Mouse (Mus musculus) kidney, embryonic 16.5 days (tissue): Measurements from ENCODE around the gene Tnnt3. TPM values are rescaled to one million over a fixed set of nuclear protein-coding genes. Genes with fewer than 3 reads are reported as not detected.
A peak's percentile ranks its signal among the peaks of the same experiment; 100 is the strongest.

Experiments used
- ATAC-seq: fragments of 200-750 bp; cut with Nextera tagmentation; 2 replicates; pipeline ENCODE4 v1.8.0; 2017; ENCODE audit warnings: moderate TSS enrichment; ENCODE audit not compliant: low FRiP score, low TSS enrichment
- H3K27ac ChIP-seq: fragments of 300-500 bp; sonication (generic); 2 replicates; pipeline ENCODE4 v1.5.1; 2014; ENCODE audit warnings: low read length
- H3K27me3 ChIP-seq: fragments of 300-500 bp; sonication (generic); 2 replicates; pipeline ENCODE4 v1.6.1; 2014; ENCODE audit warnings: low read length, control low read depth, mixed read lengths; ENCODE audit not compliant: insufficient read depth
- H3K36me3 ChIP-seq: fragments of 300-500 bp; sonication (generic); 2 replicates; pipeline ENCODE4 v1.6.1; 2014; ENCODE audit warnings: low read length, control low read depth, mixed read lengths; ENCODE audit not compliant: insufficient read depth
- H3K4me1 ChIP-seq: fragments of 300-500 bp; sonication (generic); 2 replicates; pipeline ENCODE4 v1.6.1; 2014; ENCODE audit warnings: low read length, control low read depth, mixed read lengths; ENCODE audit not compliant: insufficient read depth
- H3K4me2 ChIP-seq: fragments of 300-500 bp; sonication (generic); replicated peaks from 2 replicates; pipeline ENCODE4 v1.6.1; 2014; ENCODE audit warnings: low read depth, low read length
- H3K4me3 ChIP-seq: fragments of 300-500 bp; sonication (generic); 2 replicates; pipeline ENCODE4 v1.5.1; 2014; ENCODE audit warnings: mild to moderate bottlenecking, low read length
- H3K9ac ChIP-seq: fragments of 300-500 bp; sonication (generic); replicated peaks from 2 replicates; pipeline ENCODE4 v1.6.1; 2014; ENCODE audit warnings: low read length
- H3K9me3 ChIP-seq: fragments of 300-500 bp; sonication (generic); 2 replicates; pipeline ENCODE4 v1.6.1; 2016; ENCODE audit warnings: low read length, control low read depth
- WGBS: fragments of 180-500 bp; shearing (Covaris S2); extraction: QIAGEN DNeasy Blood & Tissue Kit; methylation state at CpG from one replicate; pipeline ENCODE4 v1.1.7; 2014; 5-methylcytosine and 5-hydroxymethylcytosine counted together
- polyA plus RNA-seq: library from polyadenylated mRNA; unstranded; fragments of >200 nt; fragmentation: Nextera tagmentation; extraction: Ambion mirVana; gene quantifications from 2 replicates; pipeline ENCODE4 v1.2.1, GENCODE M21; 2015

The Tnnt3 gene
- polyA plus RNA-seq, 1 experiment from 2014 or later, result 17.2 TPM

GRCm38 (mm10) chr7:142555366-142556088 is 56.9 kb downstream of the Tnnt3 start:
- peaks cover 40% of the 10 kb centered on the region for H3K4me1 ChIP-seq
- no peak overlapping the region for H3K4me3 ChIP-seq
- no peaks in the 10 kb centered on the region for H3K27me3 ChIP-seq
- no peak overlapping the region for H3K9ac ChIP-seq
- no peak for ATAC-seq
- H3K36me3 ChIP-seq, result no peaks in the 10 kb centered on the region
- H3K27ac ChIP-seq, result no peak overlapping the region
- WGBS, result 75% methylated on average over 8 of the region's 8 CpGs
- H3K4me2 ChIP-seq, result no peak overlapping the region
- H3K9me3 ChIP-seq, result no peaks in the 10 kb centered on the region

- WGBS, result 88% methylated on average over 2 of the region's 2 CpGs
- Histone ChIP-seq H3K4me1 (peaks cover 44% of the 10 kb centered on the region), H3K4me2 (no peak overlapping the region)
Observed at GRCm38 (mm10) chr7:142556089-142556476, 57.4 kb downstream of the Tnnt3 start.

DNA sequence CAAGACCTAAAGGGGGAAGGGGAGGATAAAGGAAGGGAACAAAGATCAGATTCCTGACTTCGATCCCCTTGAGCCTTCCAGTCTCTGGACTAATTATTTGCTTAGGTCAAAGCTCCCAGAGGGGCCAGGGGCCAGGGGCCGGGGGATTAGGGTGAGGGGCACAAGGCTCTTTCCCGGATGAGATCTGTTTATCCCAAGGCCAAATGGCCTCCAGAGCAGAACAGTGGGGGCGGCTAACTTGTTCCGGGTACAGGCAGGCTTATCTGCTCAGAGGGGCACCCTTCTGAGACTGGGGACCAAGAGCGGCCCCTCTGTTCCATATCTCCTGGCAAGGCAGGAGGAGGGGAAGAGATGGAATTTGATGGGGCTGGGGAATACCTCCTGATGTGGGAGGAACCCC is 59.1 kb downstream of the Tnnt3 start:
- Histone ChIP-seq H3K36me3 (no peaks in the 10 kb centered on the region), H3K9me3 (no peaks in the 10 kb centered on the region), H3K4me3 (no peak overlapping the region), H3K27me3 (no peaks in the 10 kb centered on the region), H3K4me1 (peaks cover 56% of the 10 kb centered on the region), H3K4me2 (no peak overlapping the region), H3K9ac (no peak overlapping the region), H3K27ac (no peak overlapping the region)
- WGBS, result 47% methylated on average over 6 of the region's 6 CpGs
- no peak for ATAC-seq

More at GRCm38 (mm10) chr7:142556089-142556476, 57.4 kb downstream of the Tnnt3 start:
- H3K9me3 ChIP-seq, result no peaks in the 10 kb centered on the region
- H3K4me3 ChIP-seq, result no peak overlapping the region
- ATAC-seq, result no peak
- no peak overlapping the region for H3K9ac ChIP-seq
- no peaks in the 10 kb centered on the region for H3K27me3 ChIP-seq
- no peaks in the 10 kb centered on the region for H3K36me3 ChIP-seq
- H3K27ac ChIP-seq, result no peak overlapping the region

GRCm38 (mm10) chr7:142558511-142559146 is 60.0 kb downstream of the Tnnt3 start:
- H3K27me3 ChIP-seq, result no peaks in the 10 kb centered on the region
- no peak overlapping the region for H3K27ac ChIP-seq
- no peak overlapping the region for H3K4me3 ChIP-seq
- H3K4me1 ChIP-seq, result peaks cover 56% of the 10 kb centered on the region
- H3K36me3 ChIP-seq, result no peaks in the 10 kb centered on the region
- ATAC-seq, result no peak
- H3K4me2 ChIP-seq, result no peak overlapping the region
- no peak overlapping the region for H3K9ac ChIP-seq
- 93% methylated on average over 9 of the region's 9 CpGs for WGBS
- no peaks in the 10 kb centered on the region for H3K9me3 ChIP-seq

- no peak overlapping the region for H3K4me3 ChIP-seq
- H3K36me3 ChIP-seq, result no peaks in the 10 kb centered on the region
- 36% methylated on average over 5 of the region's 5 CpGs for WGBS
- H3K27me3 ChIP-seq, result no peaks in the 10 kb centered on the region
- H3K4me2 ChIP-seq, result no peak overlapping the region
- H3K9ac ChIP-seq, result no peak overlapping the region
- H3K9me3 ChIP-seq, result no peaks in the 10 kb centered on the region
- ATAC-seq, result no peak
- H3K4me1 ChIP-seq, result peaks cover 56% of the 10 kb centered on the region
- no peak overlapping the region for H3K27ac ChIP-seq
Observed at GRCm38 (mm10) chr7:142559651-142560175, 61.1 kb downstream of the Tnnt3 start.

DNA sequence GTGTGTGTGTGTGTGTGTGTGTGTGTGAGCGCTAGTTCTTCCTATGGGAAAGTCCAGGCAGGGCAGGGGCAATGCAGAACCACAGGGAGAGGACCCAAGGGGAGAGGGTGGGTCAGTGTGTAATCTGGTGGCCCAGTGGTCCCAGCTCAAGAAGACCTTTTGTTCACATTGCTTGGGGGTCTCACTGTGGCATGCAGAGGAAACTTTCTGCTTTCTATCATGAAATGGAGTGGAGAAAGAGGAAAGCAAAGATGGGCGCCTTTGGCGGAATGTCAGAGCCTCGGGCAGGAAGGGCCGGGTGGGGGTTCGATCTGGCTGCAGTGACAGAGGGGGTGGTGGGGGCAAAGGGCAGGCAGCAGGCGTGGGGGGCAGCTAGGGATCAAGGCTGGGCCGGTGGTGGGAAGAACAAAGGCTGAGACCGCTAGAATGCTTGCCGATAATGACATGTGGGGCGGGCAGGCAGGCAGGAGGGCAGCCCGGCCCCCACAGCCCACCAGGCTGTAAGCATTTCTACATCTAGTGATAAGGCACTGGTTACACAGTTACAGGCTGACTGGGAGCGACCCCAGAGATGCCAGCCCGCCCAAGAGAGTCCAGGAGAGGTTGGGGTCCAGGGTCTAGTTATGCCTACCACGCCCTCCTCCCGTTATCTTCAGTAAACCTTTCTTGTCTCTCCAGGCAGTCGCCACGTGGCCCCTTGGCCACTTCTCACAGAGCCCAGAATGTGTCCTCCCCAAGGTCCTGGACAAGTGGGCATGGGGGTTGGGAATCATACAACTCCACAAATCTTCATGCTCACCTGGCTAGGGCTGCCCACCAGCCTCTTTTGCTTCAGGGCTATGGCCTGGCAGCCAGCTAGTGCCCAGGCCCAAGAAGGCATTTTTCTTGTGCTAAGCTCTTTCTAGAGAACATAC is 62.6 kb downstream of the Tnnt3 start:
- H3K4me3 ChIP-seq, result no peak overlapping the region
- no peaks in the 10 kb centered on the region for H3K9me3 ChIP-seq
- no peak overlapping the region for H3K4me2 ChIP-seq

DNA sequence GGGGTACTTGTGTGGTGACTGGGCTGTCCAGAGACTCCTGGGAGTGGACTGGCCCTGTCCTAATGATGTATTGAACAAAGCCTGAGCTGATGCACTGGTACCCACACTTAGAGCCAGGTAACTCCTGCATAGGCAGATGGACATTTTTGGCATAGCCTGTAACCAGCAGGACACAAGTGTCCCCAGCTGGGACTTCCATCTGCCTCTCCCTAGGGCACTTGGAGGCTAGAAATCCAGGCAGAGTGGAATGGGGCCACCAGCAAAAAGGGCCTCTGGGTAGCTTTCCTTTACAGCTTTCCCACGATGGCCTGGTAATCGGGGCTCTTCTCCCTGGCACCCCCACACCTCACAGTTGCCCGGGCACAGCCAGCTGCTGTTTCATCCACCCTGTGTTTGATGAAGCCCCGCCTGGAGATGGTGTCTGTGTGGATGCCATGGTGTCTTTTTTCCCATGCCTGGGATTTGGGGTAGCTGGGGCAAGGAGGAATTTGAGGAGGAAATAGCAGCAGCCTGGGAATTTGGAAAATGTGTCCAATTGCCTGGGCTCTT is 63.3 kb downstream of the Tnnt3 start:
- no peak overlapping the region for H3K4me3 ChIP-seq
- H3K27me3 ChIP-seq, result no peaks in the 10 kb centered on the region
- no peaks in the 10 kb centered on the region for H3K36me3 ChIP-seq
- H3K27ac ChIP-seq, result peak overlapping the region; percentile 39; the same call in 1 of the 2 replicates
- H3K4me2 ChIP-seq, result no peak overlapping the region
- WGBS, result 43% methylated on average over 4 of the region's 4 CpGs
- H3K9ac ChIP-seq, result 0 out of 2 replicates have a peak overlapping the region, but pooled peaks have one; percentile 39
- peaks cover 70% of the 10 kb centered on the region for H3K4me1 ChIP-seq
- no peak for ATAC-seq
- no peaks in the 10 kb centered on the region for H3K9me3 ChIP-seq

More for the DNA sequence above, 62.6 kb downstream of the Tnnt3 start:
- Histone ChIP-seq H3K9ac (0 out of 2 replicates have a peak overlapping the region, but pooled peaks have one; percentile 39), H3K36me3 (no peaks in the 10 kb centered on the region), H3K27me3 (no peaks in the 10 kb centered on the region), H3K27ac (peak overlapping the region; percentile 39; the same call in 1 of the 2 replicates), H3K4me1 (peaks cover 63% of the 10 kb centered on the region)
- ATAC-seq, result 0 out of 2 replicates have a peak, but pooled peaks have one; percentile 7
- 28% methylated on average over 18 of the region's 18 CpGs for WGBS

DNA sequence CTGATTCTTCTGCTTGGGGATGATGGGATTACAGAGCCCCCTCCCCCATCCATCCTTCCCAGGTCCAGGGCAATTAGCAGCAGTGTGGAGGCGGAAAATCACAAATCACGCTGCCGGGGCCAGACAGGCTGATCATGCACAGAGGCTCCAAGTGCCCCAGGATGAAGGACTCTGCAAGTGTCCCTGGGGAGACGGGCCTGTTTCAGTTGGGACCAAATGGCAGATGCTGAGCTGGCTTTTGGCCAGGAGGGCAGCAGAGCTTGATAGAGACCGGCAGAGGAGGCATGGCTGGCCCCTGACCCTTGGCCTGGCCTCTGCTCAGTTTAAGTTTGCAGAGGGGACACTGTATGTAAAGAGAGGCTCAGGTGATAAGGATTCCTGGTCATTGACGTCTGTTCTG is 64.5 kb downstream of the Tnnt3 start:
- H3K9me3 ChIP-seq, result no peaks in the 10 kb centered on the region
- H3K27ac ChIP-seq, result no peak overlapping the region
- H3K4me2 ChIP-seq, result no peak overlapping the region
- no peak overlapping the region for H3K4me3 ChIP-seq
- no peaks in the 10 kb centered on the region for H3K36me3 ChIP-seq
- no peak for ATAC-seq
- no peak overlapping the region for H3K9ac ChIP-seq
- WGBS, result 17% methylated on average over 6 of the region's 6 CpGs
- H3K4me1 ChIP-seq, result peaks cover 72% of the 10 kb centered on the region
- no peaks in the 10 kb centered on the region for H3K27me3 ChIP-seq

- Histone ChIP-seq H3K9ac (peak overlapping the region; percentile 26; the same call in 1 of the 2 replicates), H3K27me3 (no peaks in the 10 kb centered on the region), H3K27ac (peak overlapping the region; percentile 80), H3K9me3 (no peaks in the 10 kb centered on the region), H3K4me1 (peaks cover 88% of the 10 kb centered on the region), H3K4me2 (no peak overlapping the region), H3K4me3 (no peak overlapping the region), H3K36me3 (no peaks in the 10 kb centered on the region)
- peak; percentile 67 for ATAC-seq
- WGBS, result 28% methylated on average over 11 of the region's 11 CpGs
Observed at GRCm38 (mm10) chr7:142564955-142565643, 66.5 kb downstream of the Tnnt3 start.
